Mouse (Mus musculus): Measurements from ENCODE around the gene Trappc6b.
"Not testable (repeated sequence)": the region's sequence is repeated elsewhere in the genome, so short reads cannot be mapped to it uniquely, and the experiment has no call there.

Gene Trappc6b

GRCm38 (mm10) chr12:59060993-59061595, at the start of gene Trappc6b:
Gene Trappc6b (minus strand): TSS chr12:59061472.
- DNase-seq (ENCODE audit: low spot score in 2 of 2): peak; percentile 84 to 85

- DNase-seq (ENCODE audit: low spot score in 2 of 2): no peak
Observed at GRCm38 (mm10) chr12:59107926-59108325, 46.7 kb upstream of the Trappc6b start.

GRCm38 (mm10) chr12:59106491-59106890, 45.2 kb upstream of the Trappc6b start:
- no peak for DNase-seq (ENCODE audit: low spot score in 2 of 2)

GRCm38 (mm10) chr12:59105914-59106313, 44.6 kb upstream of the Trappc6b start:
- DNase-seq (ENCODE audit: low spot score in 2 of 2): no peak

GRCm38 (mm10) chr12:59104771-59105170, 43.5 kb upstream of the Trappc6b start:
- DNase-seq (ENCODE audit: low spot score in 2 of 2): no peak

- no peak for DNase-seq (ENCODE audit: low spot score in 2 of 2)
Observed at GRCm38 (mm10) chr12:59095104-59096025, 34.1 kb upstream of the Trappc6b start, which contains the start of gene Mia2. Gene Mia2 (plus strand): TSS chr12:59095799.

GRCm38 (mm10) chr12:59093543-59093942, 32.3 kb upstream of the Trappc6b start:
- DNase-seq (ENCODE audit: low spot score in 2 of 2): no peak

- DNase-seq (ENCODE audit: low spot score in 2 of 2): no peak
Observed at GRCm38 (mm10) chr12:59086171-59086570, 24.9 kb upstream of the Trappc6b start.

- DNase-seq (ENCODE audit: low spot score in 2 of 2): no peak
Observed at GRCm38 (mm10) chr12:59084446-59084845, 23.2 kb upstream of the Trappc6b start.

GRCm38 (mm10) chr12:59080461-59080860, 19.2 kb upstream of the Trappc6b start:
- DNase-seq (ENCODE audit: low spot score in 2 of 2): no peak

GRCm38 (mm10) chr12:59077883-59078282, 16.6 kb upstream of the Trappc6b start:
- no peak for DNase-seq (ENCODE audit: low spot score in 2 of 2)

GRCm38 (mm10) chr12:59076996-59077395, 15.7 kb upstream of the Trappc6b start:
- DNase-seq (ENCODE audit: low spot score in 2 of 2): no peak

GRCm38 (mm10) chr12:59074052-59074451, 12.8 kb upstream of the Trappc6b start:
- DNase-seq (ENCODE audit: low spot score in 2 of 2): no peak

GRCm38 (mm10) chr12:59072286-59072685, 11.0 kb upstream of the Trappc6b start:
- no peak for DNase-seq (ENCODE audit: low spot score in 2 of 2)

GRCm38 (mm10) chr12:59068791-59069190, 7.5 kb upstream of the Trappc6b start:
- DNase-seq (ENCODE audit: low spot score in 2 of 2): no peak

- DNase-seq (ENCODE audit: low spot score in 2 of 2): no peak
Observed at GRCm38 (mm10) chr12:59067095-59067494, 5.8 kb upstream of the Trappc6b start.

GRCm38 (mm10) chr12:59066448-59067077, 5.3 kb upstream of the Trappc6b start, which contains the start of gene Pnn:
Gene Pnn (plus strand): TSS chr12:59066884.
- DNase-seq (ENCODE audit: low spot score in 2 of 2): peak; percentile 98 to 99

- DNase-seq (ENCODE audit: low spot score in 2 of 2): no peak
Observed at GRCm38 (mm10) chr12:59065776-59066175, 4.5 kb upstream of the Trappc6b start.

GRCm38 (mm10) chr12:59064837-59065236, 3.6 kb upstream of the Trappc6b start:
- no peak for DNase-seq (ENCODE audit: low spot score in 2 of 2)

GRCm38 (mm10) chr12:59060322-59060721, 950 bp downstream of the Trappc6b start:
- DNase-seq (ENCODE audit: low spot score in 2 of 2): no peak

GRCm38 (mm10) chr12:59058242-59058641, 3.0 kb downstream of the Trappc6b start:
- not testable (repeated sequence) for DNase-seq (ENCODE audit: low spot score in 2 of 2)

GRCm38 (mm10) chr12:59056222-59056621, 5.0 kb downstream of the Trappc6b start:
- DNase-seq (ENCODE audit: low spot score in 2 of 2): no peak
